Mouse (Mus musculus) limb, embryonic 11.5 days (tissue): Measurements from ENCODE around the gene Gm20518. TPM values are rescaled to one million over a fixed set of nuclear protein-coding genes. Genes with fewer than 3 reads are reported as not detected.

Experiments
- ATAC-seq: fragments of 200-750 bp; cut with Nextera tagmentation; 2 replicates; pipeline ENCODE4 v1.8.0; 2017; ENCODE audit warnings: low read depth; ENCODE audit not compliant: insufficient number of reproducible peaks, low FRiP score, low TSS enrichment
- DNase-seq: peaks from one replicate; pipeline ENCODE4 v3.0.0-alpha.2; 2015; ENCODE audit warnings: low spot score
- H3K27ac ChIP-seq: fragments of 300-500 bp; sonication (generic); replicated peaks from 2 replicates; pipeline ENCODE4 v1.5.1; 2014; ENCODE audit warnings: low read depth, mild to moderate bottlenecking, low read length
- H3K27me3 ChIP-seq: fragments of 300-500 bp; sonication (generic); 2 replicates; pipeline ENCODE4 v1.6.1; 2014; ENCODE audit warnings: mild to moderate bottlenecking, low read length, mixed read lengths; ENCODE audit not compliant: control insufficient read depth, insufficient read depth
- H3K36me3 ChIP-seq: fragments of 300-500 bp; sonication (generic); 2 replicates; pipeline ENCODE4 v1.6.1; 2014; ENCODE audit warnings: mild to moderate bottlenecking, low read length, moderate library complexity, mixed read lengths; ENCODE audit not compliant: control insufficient read depth, insufficient read depth
- H3K4me1 ChIP-seq: fragments of 300-500 bp; sonication (generic); 2 replicates; pipeline ENCODE4 v1.6.1; 2014; ENCODE audit warnings: low read length, mixed read lengths; ENCODE audit not compliant: control insufficient read depth, insufficient read depth
- H3K4me2 ChIP-seq: fragments of 300-500 bp; sonication (generic); 2 replicates; pipeline ENCODE4 v1.6.1; 2014; ENCODE audit warnings: low read depth, mild to moderate bottlenecking, moderate library complexity; ENCODE audit not compliant: severe bottlenecking
- H3K4me3 ChIP-seq: fragments of 300-500 bp; sonication (generic); 2 replicates; pipeline ENCODE4 v1.5.1; 2014; ENCODE audit warnings: low read depth, low read length
- H3K9ac ChIP-seq: fragments of 300-500 bp; sonication (generic); 2 replicates; pipeline ENCODE4 v1.6.1; 2014; ENCODE audit warnings: mild to moderate bottlenecking, low read length
- H3K9me3 ChIP-seq: fragments of 300-500 bp; sonication (generic); 2 replicates; pipeline ENCODE4 v1.6.1; 2016; ENCODE audit warnings: low read length; ENCODE audit not compliant: control insufficient read depth
- WGBS: fragments of 180-500 bp; shearing (Covaris S2); extraction: QIAGEN DNeasy Blood & Tissue Kit; methylation state at CpG from one replicate; pipeline ENCODE4 v1.1.7; 2014; 5-methylcytosine and 5-hydroxymethylcytosine counted together
- polyA plus RNA-seq: library from polyadenylated mRNA; unstranded; fragments of >200 nt; fragmentation: Nextera tagmentation; extraction: Ambion mirVana; gene quantifications from 2 replicates; pipeline ENCODE4 v1.2.1, GENCODE M21; 2014

Gene Gm20518
- polyA plus RNA-seq, 1 experiment from 2014 or later: 0.48 TPM

GRCm38 (mm10) chr16:17848431-17848830 lies 43.0 kb downstream of the Gm20518 start:
- H3K36me3 ChIP-seq: peaks cover 26% of the 10 kb centered on the region; the same call in 1 of the 2 replicates
- no peak overlapping the region for H3K9ac ChIP-seq
- ATAC-seq (no peak), DNase-seq (no peak)
- H3K9me3 ChIP-seq: no peaks in the 10 kb centered on the region
- H3K4me2 ChIP-seq: no peak overlapping the region
- H3K27me3 ChIP-seq: no peaks in the 10 kb centered on the region
- no peaks in the 10 kb centered on the region for H3K4me1 ChIP-seq
- no peak overlapping the region for H3K27ac ChIP-seq
- H3K4me3 ChIP-seq: no peak overlapping the region
- WGBS: 94% methylated on average over 6 of the region's 6 CpGs

GRCm38 (mm10) chr16:17843701-17844365 lies 47.6 kb downstream of the Gm20518 start:
- 90% methylated on average over 10 of the region's 10 CpGs for WGBS
- Histone ChIP-seq H3K4me1 (no peaks in the 10 kb centered on the region), H3K27ac (no peak overlapping the region), H3K4me3 (no peak overlapping the region), H3K9me3 (no peaks in the 10 kb centered on the region), H3K9ac (no peak overlapping the region), H3K36me3 (peaks cover 31% of the 10 kb centered on the region), H3K27me3 (no peaks in the 10 kb centered on the region), H3K4me2 (no peak overlapping the region)
- ATAC-seq (no peak), DNase-seq (no peak)

- no peak overlapping the region for H3K4me3 ChIP-seq
- no peak for ATAC-seq
- WGBS: 93% methylated on average over 7 of the region's 7 CpGs
- H3K27me3 ChIP-seq: no peaks in the 10 kb centered on the region
- peaks cover 31% of the 10 kb centered on the region for H3K36me3 ChIP-seq
- no peaks in the 10 kb centered on the region for H3K9me3 ChIP-seq
- H3K9ac ChIP-seq: no peak overlapping the region
- no peak overlapping the region for H3K4me2 ChIP-seq
- no peak for DNase-seq
- no peak overlapping the region for H3K27ac ChIP-seq
- no peaks in the 10 kb centered on the region for H3K4me1 ChIP-seq
These were observed 49.0 kb downstream of the Gm20518 start for GRCm38 (mm10) chr16:17842437-17842836.

DNA sequence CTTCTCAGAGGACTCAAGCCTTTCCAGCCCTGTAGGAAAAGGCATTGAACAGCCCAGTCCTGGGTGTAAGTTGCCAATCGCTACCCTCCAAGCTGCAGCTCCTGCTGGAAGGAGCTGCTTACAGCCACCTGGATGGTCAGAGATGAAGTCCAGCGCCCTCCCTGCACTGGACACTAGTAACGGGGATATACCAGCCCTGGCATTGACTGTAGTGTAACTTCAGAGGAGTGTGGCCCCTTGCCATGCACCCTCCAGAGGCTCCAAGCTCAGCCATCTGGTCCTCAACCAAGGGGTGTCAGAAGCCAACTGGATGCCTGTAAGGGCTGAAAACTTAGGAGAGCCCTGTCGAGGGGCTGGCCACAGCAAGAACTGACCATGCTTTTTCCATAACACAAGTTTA lies 51.5 kb downstream of the Gm20518 start:
- no peaks in the 10 kb centered on the region for H3K4me1 ChIP-seq
- no peak for DNase-seq
- no peak for ATAC-seq
- peaks cover 13% of the 10 kb centered on the region for H3K27me3 ChIP-seq
- no peaks in the 10 kb centered on the region for H3K9me3 ChIP-seq
- peaks cover 23% of the 10 kb centered on the region for H3K36me3 ChIP-seq
- no peak overlapping the region for H3K4me2 ChIP-seq
- 84% methylated on average over 4 of the region's 4 CpGs for WGBS
- H3K9ac ChIP-seq: no peak overlapping the region
- no peak overlapping the region for H3K4me3 ChIP-seq
- no peak overlapping the region for H3K27ac ChIP-seq

GRCm38 (mm10) chr16:17838051-17838450 lies 53.4 kb downstream of the Gm20518 start, which contains the start of gene Car15:
Car15 (minus strand) TSS chr16:17838364.
- Histone ChIP-seq H3K27ac (no peak within 1 kb of the TSS), H3K4me3 (no peak within 1 kb of the TSS), H3K36me3 (peaks cover 14% of the 10 kb centered on the region), H3K9me3 (no peaks in the 10 kb centered on the region), H3K4me1 (peaks cover 6% of the 10 kb centered on the region), H3K4me2 (no peak within 1 kb of the TSS), H3K9ac (no peak within 1 kb of the TSS), H3K27me3 (peaks cover 25% of the 10 kb centered on the region)
- 73% methylated on average over 6 of the region's 6 CpGs for WGBS
- DNase-seq: no peak
- no peak for ATAC-seq

DNA sequence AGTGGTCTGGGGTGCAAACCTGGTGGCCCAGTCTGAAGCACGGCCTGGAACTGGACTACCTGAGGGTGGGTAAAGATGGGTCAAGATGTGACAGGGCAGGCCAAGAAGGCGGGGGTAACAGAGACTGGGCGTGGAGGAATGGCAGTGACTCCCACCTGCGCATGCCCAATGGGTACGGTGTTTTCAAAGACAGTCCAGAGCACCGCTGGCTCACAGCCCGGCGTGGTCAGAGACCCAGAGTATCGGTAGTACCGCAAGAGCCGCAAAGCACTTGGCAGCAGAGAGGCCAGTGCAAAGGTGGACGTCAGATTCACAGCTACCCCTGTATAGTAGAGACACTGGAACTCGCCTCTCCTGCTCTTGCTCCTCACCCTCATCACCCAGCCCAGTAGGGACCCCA lies 56.0 kb downstream of the Gm20518 start:
- H3K9me3 ChIP-seq: no peaks in the 10 kb centered on the region
- no peak overlapping the region for H3K4me2 ChIP-seq
- no peak overlapping the region for H3K4me3 ChIP-seq
- peaks cover 45% of the 10 kb centered on the region for H3K27me3 ChIP-seq
- no peak overlapping the region for H3K27ac ChIP-seq
- 56% methylated on average over 13 of the region's 13 CpGs for WGBS
- H3K36me3 ChIP-seq: peaks cover 3% of the 10 kb centered on the region; the same call in 1 of the 2 replicates
- peaks cover 17% of the 10 kb centered on the region for H3K4me1 ChIP-seq
- ATAC-seq (no peak), DNase-seq (no peak)
- no peak overlapping the region for H3K9ac ChIP-seq

DNA sequence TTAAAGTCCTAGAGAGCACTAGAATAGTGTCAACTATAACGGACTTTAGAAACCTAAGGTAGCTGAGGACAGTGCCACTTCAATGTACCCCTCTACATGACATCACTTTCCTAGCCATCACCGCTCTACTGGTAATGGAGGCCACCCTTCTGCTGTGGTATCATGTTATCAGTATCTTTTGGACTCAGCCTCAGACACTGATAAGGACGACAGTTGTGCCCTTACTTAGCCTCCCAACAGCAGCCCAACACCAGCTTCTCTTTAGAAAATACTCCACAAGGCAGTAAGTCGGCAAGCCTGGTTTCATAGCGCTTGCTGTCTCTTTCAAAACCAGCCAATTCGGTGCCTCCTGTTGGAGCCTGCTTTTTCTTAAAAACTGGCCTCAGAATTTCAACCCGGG lies 56.9 kb downstream of the Gm20518 start:
- Histone ChIP-seq H3K27me3 (peaks cover 45% of the 10 kb centered on the region), H3K4me1 (peaks cover 25% of the 10 kb centered on the region), H3K9ac (no peak overlapping the region; the same call in 1 of the 2 replicates), H3K4me2 (peak overlapping the region; percentile 99; the same call in 1 of the 2 replicates), H3K36me3 (no peaks in the 10 kb centered on the region; the same call in 1 of the 2 replicates), H3K4me3 (peak overlapping the region; percentile 57), H3K9me3 (no peaks in the 10 kb centered on the region), H3K27ac (no peak overlapping the region)
- DNase-seq: no peak
- 55% methylated on average over 7 of the region's 7 CpGs for WGBS
- ATAC-seq: no peak

- under 1% methylated on average over 84 of the region's 103 CpGs for WGBS
- Histone ChIP-seq H3K4me2 (peak overlapping the region; percentile 99), H3K9ac (peak overlapping the region; percentile 72), H3K4me1 (peaks cover 27% of the 10 kb centered on the region), H3K27ac (no peak overlapping the region), H3K9me3 (no peaks in the 10 kb centered on the region), H3K4me3 (peak overlapping the region; percentile 57), H3K36me3 (no peaks in the 10 kb centered on the region), H3K27me3 (peaks cover 45% of the 10 kb centered on the region)
- DNase-seq: peak; percentile 69
- no peak for ATAC-seq
These were observed 57.6 kb downstream of the Gm20518 start for GRCm38 (mm10) chr16:17833681-17834399.
